Mouse (Mus musculus) duodenum, adult 2 months (tissue): Measurements from ENCODE around the gene Ahctf1. TPM values are rescaled to one million over a fixed set of nuclear protein-coding genes. Genes with fewer than 3 reads are reported as not detected.

Source experiments
- polyA plus RNA-seq: library from polyadenylated mRNA; depleted of rRNA; stranded (reverse); fragments of >200 nt; gene quantifications from 2 replicates; pipeline ENCODE4 v1.2.3, GENCODE M21; 2012; ENCODE audit warnings: low replicate concordance; rRNA removed

Ahctf1 gene
- polyA plus RNA-seq, result 1.4 and 3.2 TPM in 2 replicates

GRCm38 (mm10) chr1:179803513-179804139, at the start of gene Ahctf1:
TSS of gene Ahctf1 (minus strand) at chr1:179803680.

GRCm38 (mm10) chr1:179802610-179803512, 619 bp downstream of the Ahctf1 start, which contains the start of gene Gm10518:
TSS of gene Gm10518 (plus strand) at chr1:179803376.

GRCm38 (mm10) chr1:179745171-179745570, 58.3 kb downstream of the Ahctf1 start, which contains the start of gene Kif28:
TSS of gene Kif28 (minus strand) at chr1:179745271.

Other genes with a start within 250 kb of the Ahctf1 start
- 6.7 and 8.1 TPM in 2 replicates for gene Sccpdh, start 135.5 kb downstream of the Ahctf1 start, polyA plus RNA-seq
- not detected in 2 replicates for gene Kif28, start 58.4 kb downstream of the Ahctf1 start, polyA plus RNA-seq
- gene Gm10518, start 304 bp downstream of the Ahctf1 start, polyA plus RNA-seq, result not detected in 2 replicates
- gene Cdc42bpa, start 156.8 kb upstream of the Ahctf1 start, polyA plus RNA-seq, result 6.9 and 7.7 TPM in 2 replicates